Comparison of ENCODE assay signal across 8 mouse cellular contexts in the genomic region with DNA sequence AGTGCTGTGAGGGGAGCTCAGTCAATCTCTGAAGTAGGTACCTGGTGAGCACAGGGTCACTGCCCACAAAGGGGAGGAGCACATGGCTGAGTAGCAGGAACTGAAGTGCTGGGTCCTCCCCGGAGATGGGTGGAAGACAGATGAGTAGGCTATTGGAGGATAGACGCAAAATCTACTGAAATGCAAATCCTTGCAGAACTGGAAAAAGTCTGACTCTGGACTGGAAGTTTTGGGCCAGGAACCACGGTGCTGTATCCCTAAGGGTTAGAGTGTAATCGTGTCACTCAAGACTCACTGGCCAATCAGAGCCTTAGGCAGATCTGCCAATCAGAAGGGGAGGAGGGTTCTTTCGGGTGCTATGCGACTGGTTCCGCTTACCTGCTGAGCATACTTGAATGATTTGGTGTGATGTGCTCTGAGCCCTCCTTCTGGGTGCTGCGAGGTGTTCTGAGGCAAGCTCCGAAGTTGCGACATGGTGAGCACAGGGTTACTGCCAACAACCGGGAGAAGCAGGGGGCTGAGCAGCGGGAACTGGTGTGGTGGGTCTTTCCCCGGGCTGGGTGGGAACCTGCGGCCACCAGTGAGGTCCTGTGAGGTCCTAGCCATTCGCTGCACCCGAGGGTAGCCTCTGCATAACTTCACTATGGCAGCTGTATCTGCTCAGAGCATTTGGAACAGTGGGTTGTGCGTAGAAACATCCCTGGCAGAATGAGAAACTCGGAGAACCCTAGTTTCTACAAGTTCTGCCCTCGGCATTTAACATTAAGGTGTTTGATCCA.
DNase-seq lines count a peak whose midpoint lies in the region; ATAC-seq lines count a peak whose summit lies in the region.

No protein-coding gene starts in this region.

- H3K27ac ChIP-seq in embryonic facial prominence, embryonic 15.5 days (replicated peaks) = no peak overlapping the region
- H3K27ac ChIP-seq in heart, embryonic 13.5 days (replicated peaks) = no peak overlapping the region
- H3K27ac ChIP-seq in liver, embryonic 11.5 days (ENCODE audit: low read depth, low read length) = no peak overlapping the region
- H3K27ac ChIP-seq in stomach, embryonic 15.5 days = no peak overlapping the region; the same call in 1 of the 2 replicates

- H3K4me3 ChIP-seq in embryonic facial prominence, embryonic 15.5 days (replicated peaks) = peak overlapping the region; percentile 55
- peak overlapping the region; percentile 71 for H3K4me3 ChIP-seq in heart, embryonic 13.5 days
- peak overlapping the region; percentile 47 for H3K4me3 ChIP-seq in liver, embryonic 11.5 days (ENCODE audit: low read depth, low read length)
- peak overlapping the region; percentile 56 for H3K4me3 ChIP-seq in stomach, embryonic 15.5 days (replicated peaks)

- peak overlapping the region; percentile 82 for H3K4me2 ChIP-seq in embryonic facial prominence, embryonic 15.5 days (replicated peaks)
- H3K4me2 ChIP-seq in heart, embryonic 13.5 days = peak overlapping the region; percentile 94
- peak overlapping the region; percentile 70 for H3K4me2 ChIP-seq in liver, embryonic 11.5 days
- H3K4me2 ChIP-seq in stomach, embryonic 15.5 days = peak overlapping the region; percentile 83

- peak; percentile 93 for ATAC-seq in embryonic facial prominence, embryonic 15.5 days (ENCODE audit: insufficient number of reproducible peaks, low FRiP score, low TSS enrichment, low read depth)
- peak; percentile 74; the same call in 1 of the 2 replicates for ATAC-seq in heart, embryonic 13.5 days (ENCODE audit: extremely low read depth, insufficient number of reproducible peaks, low FRiP score, low TSS enrichment)
- ATAC-seq in liver, embryonic 11.5 days (replicated peaks; ENCODE audit: low FRiP score) = peak; percentile 99
- ATAC-seq in stomach, embryonic 15.5 days (ENCODE audit: insufficient read depth, low FRiP score, low read depth) = peak; percentile 98

- H3K27me3 ChIP-seq in embryonic facial prominence, embryonic 15.5 days = no peaks in the 10 kb centered on the region
- no peaks in the 10 kb centered on the region for H3K27me3 ChIP-seq in heart, embryonic 13.5 days (replicated peaks)
- no peaks in the 10 kb centered on the region for H3K27me3 ChIP-seq in liver, embryonic 11.5 days (replicated peaks; ENCODE audit: control insufficient read depth, insufficient read depth, low read length)
- no peaks in the 10 kb centered on the region for H3K27me3 ChIP-seq in stomach, embryonic 15.5 days (replicated peaks)

- H3K9ac ChIP-seq in embryonic facial prominence, embryonic 15.5 days = 0 out of 2 replicates have a peak overlapping the region, but pooled peaks have one; percentile 4
- H3K9ac ChIP-seq in heart, embryonic 13.5 days = peak overlapping the region; percentile 77
- peak overlapping the region; percentile 11; the same call in 1 of the 2 replicates for H3K9ac ChIP-seq in liver, embryonic 11.5 days (ENCODE audit: low read depth, low read length)
- no peak overlapping the region for H3K9ac ChIP-seq in stomach, embryonic 15.5 days

- peak; percentile 6 for DNase-seq in 3T3-L1 (ENCODE audit: low read depth, low spot score)
- DNase-seq in brain, adult 2 months (ENCODE audit: low read depth, low spot score) = peak; percentile 91
- DNase-seq in kidney, postnatal 14 days = peak; percentile 78
- DNase-seq in liver, embryonic 11.5 days (ENCODE audit: low spot score) = peak; percentile 73
- DNase-seq in naive thymus-derived CD4-positive, alpha-beta T cell, adult 2 months (ENCODE audit: low read depth) = peak; percentile 28

- H3K36me3 ChIP-seq in embryonic facial prominence, embryonic 15.5 days = no peaks in the 10 kb centered on the region
- no peaks in the 10 kb centered on the region for H3K36me3 ChIP-seq in heart, embryonic 13.5 days
- no peaks in the 10 kb centered on the region for H3K36me3 ChIP-seq in liver, embryonic 11.5 days (ENCODE audit: control insufficient read depth, insufficient read depth, low read length)
- no peaks in the 10 kb centered on the region for H3K36me3 ChIP-seq in stomach, embryonic 15.5 days

- 0 out of 2 replicates have a peak, but pooled peaks cover 5% of the 10 kb centered on the region for H3K4me1 ChIP-seq in embryonic facial prominence, embryonic 15.5 days
- 0 out of 2 replicates have a peak, but pooled peaks cover 4% of the 10 kb centered on the region for H3K4me1 ChIP-seq in heart, embryonic 13.5 days
- H3K4me1 ChIP-seq in liver, embryonic 11.5 days (replicated peaks; ENCODE audit: control insufficient read depth, insufficient read depth, low read length) = 0 out of 2 replicates have a peak, but pooled peaks cover 3% of the 10 kb centered on the region
- no peaks in the 10 kb centered on the region for H3K4me1 ChIP-seq in stomach, embryonic 15.5 days

- no peaks in the 10 kb centered on the region for H3K9me3 ChIP-seq in embryonic facial prominence, embryonic 15.5 days (replicated peaks)
- H3K9me3 ChIP-seq in heart, embryonic 13.5 days = no peaks in the 10 kb centered on the region
- H3K9me3 ChIP-seq in liver, embryonic 11.5 days (ENCODE audit: control insufficient read depth, low read length) = no peaks in the 10 kb centered on the region
- no peaks in the 10 kb centered on the region for H3K9me3 ChIP-seq in stomach, embryonic 15.5 days

- 1% methylated on average over 19 of the region's 19 CpGs for WGBS in embryonic facial prominence, embryonic 15.5 days
- WGBS in heart, embryonic 13.5 days = 3% methylated on average over 19 of the region's 19 CpGs
- 3% methylated on average over 19 of the region's 19 CpGs for WGBS in liver, embryonic 11.5 days
- WGBS in stomach, embryonic 15.5 days = 2% methylated on average over 19 of the region's 19 CpGs

Comparison
In these comparisons a context has a peak if more than half of its experiments do, and no peak if none do; other contexts are left out.
1. DNase-seq: peak in every context shown above with its lines; median percentile 91 in brain, adult 2 months; 78 in kidney, postnatal 14 days; 73 in liver, embryonic 11.5 days; 28 in naive thymus-derived CD4-positive, alpha-beta T cell, adult 2 months; 6 in 3T3-L1.